Mouse (Mus musculus) G1E (cell line): ENCODE data around the gene Gm4779.

Experiments used
- CTCF ChIP-seq: IDR thresholded peaks from 2 replicates; pipeline ENCODE4 v1.5.1; 2012; ENCODE audit warnings: low read depth, low read length, inconsistent platforms, mixed read lengths
- GATA1 ChIP-seq: IDR thresholded peaks from 2 replicates; pipeline ENCODE4 v1.6.1; 2012; ENCODE audit warnings: borderline replicate concordance, low read length, inconsistent platforms, mixed read lengths

DNA sequence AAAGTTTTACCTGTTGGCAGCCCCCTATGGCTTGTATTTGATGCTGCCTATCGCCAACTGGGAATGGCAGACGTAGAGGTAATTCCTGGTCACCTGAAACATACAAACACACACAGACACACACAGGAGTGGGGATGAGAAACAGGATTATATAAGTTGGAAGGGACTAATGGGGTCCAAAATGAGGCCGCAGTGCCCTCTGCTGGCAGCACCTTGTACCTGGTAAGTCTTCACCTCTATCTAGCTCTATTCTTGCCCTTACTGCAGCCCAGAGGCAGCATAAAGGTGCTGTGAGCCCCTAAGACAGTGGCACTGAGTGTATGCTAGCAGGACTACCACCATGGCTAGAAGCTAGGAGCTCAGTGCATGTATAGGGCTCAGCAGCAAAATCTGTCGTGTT is 2.7 kb downstream of the Gm4779 start:
- TF ChIP-seq CTCF (peak; percentile 24; the same call in 1 of the 2 replicates), GATA1 (no peak)
